12 mouse cellular contexts compared by ENCODE assay signal in the genomic region with DNA sequence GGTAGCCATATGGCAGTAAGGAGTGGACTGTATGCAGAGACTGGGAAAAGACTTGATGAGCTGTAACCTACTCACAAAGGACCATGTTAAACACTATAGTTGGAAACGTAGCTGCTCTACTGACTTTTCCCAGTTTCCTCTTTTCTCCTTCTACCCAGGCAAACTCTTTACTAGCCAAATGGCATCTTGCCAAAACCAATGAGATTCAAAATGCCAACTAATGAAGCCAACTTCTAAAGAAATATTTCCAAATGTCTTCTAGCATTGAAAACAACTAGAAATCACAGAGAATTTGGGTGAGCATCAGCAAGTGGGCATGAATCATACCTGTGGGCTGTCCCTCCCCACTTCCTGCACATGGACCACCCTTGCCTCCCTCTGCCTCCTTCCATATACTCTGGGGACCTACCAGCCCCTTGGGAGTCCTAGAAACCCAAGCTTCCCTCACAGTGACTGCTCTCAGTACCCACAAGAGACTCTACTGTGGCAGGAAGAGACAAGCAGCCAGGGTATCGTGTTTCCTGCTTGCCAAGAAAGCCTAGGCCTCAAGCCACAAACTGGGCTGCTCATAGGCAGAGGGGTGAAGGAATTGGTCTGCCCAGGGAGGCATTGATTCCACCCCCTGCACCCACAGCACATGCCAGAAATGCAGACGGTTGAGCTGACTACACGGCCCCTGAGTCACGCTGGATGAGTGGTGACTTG. TPM values are rescaled to one million over a fixed set of nuclear protein-coding genes. Genes with fewer than 3 reads are reported as not detected.
DNase-seq lines count a peak whose midpoint lies in the region; ATAC-seq and TF ChIP-seq lines count a peak whose summit lies in the region.
"Had no signal": no experiment of that assay in that cellular context is flagged by ENCODE, and none has a peak within 500 bp of the region (broad histone marks: within the 10 kb centered on the region; RNA-seq: fewer than 3 reads in every experiment).

No protein-coding gene starts in this region.

- H3K36me3 ChIP-seq in liver, adult 2 months (ENCODE audit: control insufficient read depth, insufficient read depth, low read length), result no peaks in the 10 kb centered on the region
- no peaks in the 10 kb centered on the region for H3K36me3 ChIP-seq in liver, embryonic 12.5 days
- H3K36me3 ChIP-seq: liver, embryonic 13.5 days had no signal

- DNase-seq in cerebellum, adult 8-10 months, result no peak
- DNase-seq in liver, adult 2 months (ENCODE audit: extremely low read depth, low read depth, low spot score), result peak; percentile 24
- no peak for DNase-seq in thymus, adult 18-20 months
- DNase-seq: gastrocnemius, postnatal 10 days; heart, postnatal 14 days; kidney, adult 18-20 months; liver, embryonic 13.5 days had no signal

- TF ChIP-seq CTCF in liver, adult 2 months (IDR thresholded peaks at IDR 0.05; ENCODE audit: low read depth, low read length), result no peak
- no peak for TF ChIP-seq CTCF in bone marrow macrophage, adult 2 months (IDR thresholded peaks at IDR 0.05; ENCODE audit: low read depth, low read length)

- no peaks in the 10 kb centered on the region for H3K27me3 ChIP-seq in liver, adult 2 months (ENCODE audit: control insufficient read depth, insufficient read depth, low read length)
- no peaks in the 10 kb centered on the region for H3K27me3 ChIP-seq in liver, embryonic 12.5 days (replicated peaks)
- H3K27me3 ChIP-seq: liver, embryonic 13.5 days had no signal

- H3K79me2 ChIP-seq in liver, adult 2 months (ENCODE audit: control insufficient read depth, insufficient read depth, low read length), result no peaks in the 10 kb centered on the region

- no peak overlapping the region for H3K4me3 ChIP-seq in liver, adult 2 months (ENCODE audit: insufficient read depth, low read depth, low read length)
- no peak overlapping the region for H3K4me3 ChIP-seq in liver, embryonic 12.5 days
- H3K4me3 ChIP-seq in bone marrow macrophage, adult 2 months (ENCODE audit: insufficient read depth, low read length), result no peak overlapping the region
- H3K4me3 ChIP-seq: liver, embryonic 13.5 days had no signal

- no peaks in the 10 kb centered on the region; the same call in 1 of the 2 replicates for H3K4me1 ChIP-seq in liver, adult 2 months (ENCODE audit: control insufficient read depth, insufficient read depth, low read length)
- H3K4me1 ChIP-seq in liver, embryonic 12.5 days, result no peaks in the 10 kb centered on the region
- H3K4me1 ChIP-seq in bone marrow macrophage, adult 2 months (ENCODE audit: control insufficient read depth, insufficient read depth, low read length), result peaks cover 49% of the 10 kb centered on the region
- H3K4me1 ChIP-seq: liver, embryonic 13.5 days had no signal

- H3K27ac ChIP-seq in liver, adult 2 months (replicated peaks; ENCODE audit: insufficient read depth, low read depth, low read length), result no peak overlapping the region
- H3K27ac ChIP-seq in liver, embryonic 12.5 days, result no peak overlapping the region
- peak overlapping the region; percentile 45; the same call in 1 of the 2 replicates for H3K27ac ChIP-seq in bone marrow macrophage, adult 2 months (ENCODE audit: insufficient read depth, low read depth, low read length)
- H3K27ac ChIP-seq: liver, embryonic 13.5 days had no signal

- TF ChIP-seq POLR2A in liver, adult 2 months (IDR thresholded peaks at IDR 0.05; ENCODE audit: extremely low read depth, insufficient read depth, low read length), result no peak
- TF ChIP-seq POLR2A in bone marrow macrophage, adult 2 months (IDR thresholded peaks at IDR 0.05; ENCODE audit: borderline replicate concordance, low read depth, low read length), result no peak

- no peaks in the 10 kb centered on the region for H3K9me3 ChIP-seq in liver, embryonic 12.5 days (replicated peaks)
- H3K9me3 ChIP-seq: liver, embryonic 13.5 days had no signal

- ATAC-seq in cerebellum, adult (ENCODE audit: insufficient number of reproducible peaks, low FRiP score, low TSS enrichment), result 0 out of 2 replicates have a peak, but pooled peaks have one; percentile 31
- no peak for ATAC-seq in liver, embryonic 12.5 days
- peak; percentile 76 to 93 for ATAC-seq in hematopoietic stem cell, adult 5-6 weeks (replicated peaks in 1 of 2; ENCODE audit: insufficient read depth in 1 of 2, low FRiP score in 2 of 2, low TSS enrichment in 1 of 2, low read depth in 1 of 2, poor library complexity in 2 of 2, severe bottlenecking in 2 of 2)
- ATAC-seq in erythroid progenitor cell, adult 5-6 weeks (replicated peaks; ENCODE audit: low FRiP score, poor library complexity, severe bottlenecking), result no peak

- no peak overlapping the region for H3K4me2 ChIP-seq in liver, embryonic 12.5 days
- H3K4me2 ChIP-seq: liver, embryonic 13.5 days had no signal

- no peak overlapping the region for H3K9ac ChIP-seq in liver, adult 2 months (ENCODE audit: low read depth, low read length)
- H3K9ac ChIP-seq in liver, embryonic 12.5 days, result no peak overlapping the region
- H3K9ac ChIP-seq: liver, embryonic 13.5 days had no signal

- WGBS in liver, adult 2 months, result 67% methylated on average over 5 of the region's 5 CpGs
- 54% methylated on average over 5 of the region's 5 CpGs for WGBS in liver, embryonic 12.5 days (ENCODE audit: insufficient replicate concordance)

RNA-seq across cellular contexts. Expression of a gene that starts 28.4 kb away (rescaled TPM):
- total RNA-seq in liver, adult 2 months (2014; rRNA removed), result 4.1 and 5.0 TPM in 2 replicates
- 1.3 and 1.5 TPM in 2 replicates for polyA plus RNA-seq in liver, adult 2 months (2012; rRNA removed)
- 4.7 and 5.2 TPM in 2 replicates for polyA plus RNA-seq in liver, embryonic 12.5 days (2016; fragmentation: Nextera tagmentation; extraction: Ambion mirVana)
- 47.9 and 48.7 TPM in 2 replicates for polyA plus RNA-seq in bone marrow macrophage, adult 2 months (2012; ENCODE audit: insufficient read depth, insufficient read length, missing spikeins)
- 93.8 and 124 TPM in 2 replicates for total RNA-seq in hematopoietic stem cell, adult 5-6 weeks (2017)
- total RNA-seq in erythroid progenitor cell, adult 5-6 weeks (2015; ENCODE audit: low replicate concordance), result 5.9 and 9.7 TPM in 2 replicates
- total RNA-seq in erythroid progenitor cell, adult 5-6 weeks (2017; ENCODE audit: low replicate concordance), result 12.5 and 16.0 TPM in 2 replicates

Comparison
In these comparisons a context has a peak if more than half of its experiments do, and no peak if none do; other contexts are left out.
1. ATAC-seq: peak in cerebellum, adult (single experiment) and hematopoietic stem cell, adult 5-6 weeks (2 of 2); none in liver, embryonic 12.5 days (single experiment) and erythroid progenitor cell, adult 5-6 weeks (single experiment).